Mouse (Mus musculus): Measurements from ENCODE around the gene Wdr95.

GRCm38 (mm10) chr5:149539051-149539450 is 10.6 kb downstream of the Wdr95 start:
- no peak for TF ChIP-seq CTCF (IDR thresholded peaks at IDR 0.05; ENCODE audit: low read depth, low read length)
- TF ChIP-seq POLR2A (IDR thresholded peaks at IDR 0.05; ENCODE audit: insufficient read depth, low read length) = no peak
